Mouse (Mus musculus) skeletal muscle tissue, adult 2 months (tissue): ENCODE data around the gene Tmtc3.
A peak's percentile ranks its signal among the peaks of the same experiment; 100 is the strongest.
"Not testable (repeated sequence)": the region's sequence is repeated elsewhere in the genome, so short reads cannot be mapped to it uniquely, and the experiment has no call there.

Experiments
- DNase-seq: peaks from one replicate; pipeline ENCODE4 v3.0.0-alpha.2; 2012; ENCODE audit warnings: low read depth, low spot score

Tmtc3 gene

DNA sequence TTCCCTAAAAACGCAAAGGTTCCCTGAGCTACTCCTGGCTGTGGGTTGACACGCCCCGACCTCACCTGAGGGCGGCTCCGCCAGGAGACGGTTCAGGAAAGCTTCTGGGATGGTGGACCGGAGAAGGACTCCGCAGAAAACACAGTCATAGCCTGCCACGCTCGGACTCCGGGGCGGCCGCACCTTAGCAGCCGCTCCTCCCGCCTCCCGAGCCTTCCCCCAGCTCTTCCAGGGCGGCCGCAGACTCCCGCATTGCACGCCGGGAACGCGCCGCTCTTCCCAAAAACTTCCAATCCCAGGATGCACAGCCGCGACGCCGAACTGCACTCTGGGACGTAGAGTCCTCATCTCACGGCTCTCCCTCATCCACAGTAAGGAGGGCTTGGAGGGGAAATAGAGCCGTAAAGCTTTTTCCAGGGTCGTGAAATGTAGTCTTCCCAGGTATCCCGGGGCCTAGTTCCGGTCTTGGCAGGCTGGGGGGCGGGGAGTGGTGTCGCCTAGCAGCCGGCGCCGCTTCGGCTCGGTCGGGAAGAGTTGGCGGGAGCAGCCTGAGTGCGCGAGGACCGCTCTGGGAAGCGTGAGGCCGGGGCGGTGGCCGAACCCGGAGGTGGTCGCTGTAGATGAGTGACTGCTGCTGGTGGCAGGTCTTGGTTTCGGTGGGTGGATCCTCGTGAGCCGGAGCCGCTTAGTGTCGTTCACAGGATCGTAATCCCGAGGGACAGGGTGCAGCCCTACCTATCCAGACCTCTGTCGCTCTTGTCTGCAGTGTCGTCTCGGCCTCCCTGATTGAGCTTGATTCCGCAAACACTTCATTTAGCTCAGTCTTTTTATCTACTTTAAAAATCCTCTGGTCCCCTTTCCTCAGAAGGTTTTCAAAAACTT lies at the start of gene Tmtc3, which contains the start of gene Cep290:
TSS of gene Tmtc3 (minus strand) at position 254 of the 882 bp plus-strand sequence.
TSS of gene Cep290 (plus strand) at position 462 of the 882 bp plus-strand sequence.
- DNase-seq = peak; percentile 95

DNA sequence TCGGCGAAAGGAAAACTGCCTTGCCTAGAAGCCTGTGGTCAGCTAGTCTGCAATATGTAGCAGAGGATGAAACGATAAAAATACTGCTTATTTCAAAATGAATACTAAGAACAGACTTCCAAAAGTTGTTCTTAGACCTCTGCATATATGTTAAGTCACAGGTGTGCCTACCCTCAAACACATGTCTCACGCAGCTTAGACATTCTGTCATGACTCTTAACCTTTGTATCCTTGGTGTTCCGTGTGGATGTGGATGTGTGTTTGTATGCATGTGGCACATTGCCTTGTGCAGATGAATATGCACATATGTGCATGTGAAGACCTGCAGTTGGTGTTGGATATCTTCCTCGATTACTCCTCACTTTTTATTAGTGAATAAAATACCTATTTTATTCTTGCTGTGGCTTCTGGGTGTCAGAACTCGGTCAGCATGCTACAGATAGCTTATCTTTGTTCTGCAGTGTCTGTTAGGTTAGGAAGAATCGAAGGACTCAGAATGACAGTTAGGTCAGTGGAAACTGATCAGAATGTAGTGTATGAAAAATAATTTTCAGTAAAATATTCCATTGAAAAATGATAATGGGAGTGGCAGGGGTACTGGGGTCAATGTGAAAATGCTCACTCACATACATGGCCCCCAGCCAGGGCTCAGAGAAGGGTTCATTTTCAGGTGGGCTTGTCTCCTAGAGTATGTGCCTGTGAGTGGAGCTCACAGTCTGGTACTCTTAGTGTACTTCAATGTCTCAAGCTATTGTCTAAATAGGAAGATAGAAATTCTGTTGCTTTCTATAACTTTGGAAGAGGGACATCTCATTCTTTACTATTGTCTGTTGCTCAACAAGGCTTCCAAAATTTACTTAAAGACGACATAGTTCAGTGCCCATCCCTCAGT lies 37.6 kb upstream of the Tmtc3 start:
- no peak for DNase-seq

DNA sequence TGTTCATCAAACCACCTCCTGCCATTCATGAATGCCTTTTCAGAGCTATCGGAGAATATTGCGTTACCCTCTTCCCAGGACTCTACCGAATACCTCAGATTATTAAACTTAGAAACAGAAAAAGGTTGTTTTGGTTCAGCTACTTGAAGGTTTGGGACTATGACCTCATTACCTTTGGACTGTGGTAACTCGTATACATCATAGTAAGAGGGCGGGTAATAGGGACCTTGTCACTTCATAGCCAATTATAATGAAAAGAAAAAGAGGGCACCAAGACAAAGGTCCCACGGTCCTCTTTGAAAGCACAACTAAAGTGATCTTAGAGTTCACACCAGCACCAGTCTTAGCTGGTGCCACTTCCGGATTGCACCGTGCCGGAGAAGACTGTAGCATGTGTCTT lies 35.2 kb upstream of the Tmtc3 start:
- DNase-seq = no peak

DNA sequence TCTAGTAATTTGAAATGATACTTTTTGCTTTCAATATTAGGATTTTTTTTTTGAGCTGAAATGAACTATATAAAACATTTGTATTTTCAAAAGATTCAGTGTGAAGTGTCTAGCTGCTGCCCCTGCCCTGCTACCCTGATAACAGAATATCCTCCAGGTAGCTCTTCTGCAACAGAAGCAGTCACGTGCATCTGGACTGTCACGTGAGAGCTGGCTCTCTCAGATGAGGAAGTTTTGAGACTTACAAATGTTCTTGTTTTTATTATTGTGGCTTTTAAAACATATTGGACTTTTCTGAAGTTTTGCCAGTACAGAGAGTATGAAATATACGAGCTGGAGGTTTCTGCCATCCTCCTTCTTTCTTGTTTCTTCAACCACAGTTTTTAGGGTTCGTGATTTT lies 34.5 kb upstream of the Tmtc3 start:
- no peak for DNase-seq

DNA sequence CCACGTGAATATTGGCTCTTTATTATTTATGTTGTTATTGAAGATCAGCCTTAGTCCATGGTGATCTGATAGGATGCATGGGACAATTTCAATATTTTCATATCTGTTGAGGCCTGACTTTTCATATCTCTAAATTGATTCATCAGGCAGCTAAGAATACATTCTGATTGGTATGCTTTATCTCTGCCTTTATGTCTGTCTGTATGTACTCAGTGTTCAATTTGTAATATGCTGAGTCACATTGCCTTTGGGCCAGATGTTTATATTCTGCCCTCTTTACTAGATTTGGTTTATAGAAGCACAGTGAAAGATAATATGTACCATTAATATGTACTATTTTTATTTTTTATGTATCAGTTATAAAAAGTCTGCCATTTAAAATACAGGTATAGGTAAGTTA lies 21.0 kb upstream of the Tmtc3 start:
- DNase-seq = no peak

DNA sequence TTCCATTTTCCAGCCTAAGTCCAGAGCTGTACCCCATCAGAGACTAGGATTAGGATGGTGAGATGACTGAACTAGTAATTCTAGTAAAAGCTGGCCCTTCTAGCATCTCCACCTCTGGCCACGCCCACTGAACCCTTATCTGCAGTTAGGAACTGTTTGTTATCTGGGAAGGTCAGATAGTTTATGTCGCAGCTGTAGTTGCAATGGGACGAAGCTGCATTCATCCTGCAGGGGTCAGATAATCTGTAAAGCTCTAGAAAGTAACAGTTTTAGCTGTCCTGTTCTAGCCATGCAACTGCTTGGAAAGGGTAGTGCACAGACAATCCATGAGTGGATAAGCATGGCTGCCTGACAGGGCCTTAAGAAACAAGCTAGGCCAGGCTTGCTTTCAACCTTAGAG lies 11.2 kb upstream of the Tmtc3 start:
- DNase-seq = no peak

DNA sequence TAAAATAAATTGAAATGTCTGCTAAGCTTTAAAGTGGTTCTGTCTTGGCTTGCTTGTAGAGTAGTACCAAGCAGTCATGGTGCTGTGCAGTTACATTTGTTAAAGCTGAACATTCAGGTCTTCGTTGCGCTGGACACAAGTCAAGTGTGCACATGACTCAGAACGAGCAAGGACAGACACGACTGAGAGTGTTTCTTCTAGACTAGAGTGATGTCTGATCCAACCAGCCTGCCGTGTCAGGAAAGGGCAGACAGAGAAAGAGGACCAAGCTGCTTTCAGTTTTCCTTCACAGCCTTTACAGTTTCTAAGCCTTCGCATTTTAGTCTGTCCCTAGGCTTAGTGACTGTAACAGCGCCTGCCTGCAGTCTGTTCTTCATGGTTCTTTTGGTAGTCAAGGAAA lies 4.8 kb upstream of the Tmtc3 start:
- DNase-seq = no peak

DNA sequence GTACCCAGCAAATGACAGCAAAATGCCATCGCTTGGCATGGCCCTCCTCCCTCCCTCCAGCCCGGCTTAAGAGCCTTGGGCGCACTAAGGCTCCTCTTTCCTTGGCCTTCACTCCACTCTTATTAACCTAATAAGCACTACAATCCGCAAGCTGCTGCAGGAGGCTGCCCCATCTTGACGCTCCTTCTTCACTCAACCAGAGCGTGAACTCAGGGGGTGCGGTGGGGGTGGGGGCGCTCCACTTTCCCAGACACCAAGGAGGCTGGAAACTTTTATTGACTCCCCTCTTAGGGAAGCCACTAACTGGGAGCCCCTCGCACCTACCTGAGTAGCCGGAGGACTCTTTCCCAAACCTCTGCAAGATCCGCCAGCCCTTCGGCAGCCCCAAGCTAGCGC lies 451 bp downstream of the Tmtc3 start:
- no peak for DNase-seq

DNA sequence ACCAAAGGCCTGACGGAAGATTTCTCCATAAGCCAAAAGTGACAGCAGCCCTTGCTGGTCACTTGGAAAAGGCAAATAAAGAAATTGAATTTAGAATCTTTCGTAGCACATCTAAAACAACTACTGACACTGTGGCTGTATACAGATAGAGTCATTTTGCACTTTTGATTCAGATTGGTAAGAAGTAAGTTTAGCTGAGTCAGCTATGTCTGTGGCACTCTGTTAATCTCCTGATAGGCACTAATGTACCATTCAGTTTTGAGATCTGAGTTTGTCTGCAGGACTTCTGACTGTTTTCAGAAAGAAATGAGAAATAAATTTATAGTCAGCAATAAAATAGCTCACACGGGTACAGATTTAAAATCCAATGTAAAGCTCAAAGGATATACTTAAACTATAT lies 7.6 kb downstream of the Tmtc3 start:
- DNase-seq = no peak

DNA sequence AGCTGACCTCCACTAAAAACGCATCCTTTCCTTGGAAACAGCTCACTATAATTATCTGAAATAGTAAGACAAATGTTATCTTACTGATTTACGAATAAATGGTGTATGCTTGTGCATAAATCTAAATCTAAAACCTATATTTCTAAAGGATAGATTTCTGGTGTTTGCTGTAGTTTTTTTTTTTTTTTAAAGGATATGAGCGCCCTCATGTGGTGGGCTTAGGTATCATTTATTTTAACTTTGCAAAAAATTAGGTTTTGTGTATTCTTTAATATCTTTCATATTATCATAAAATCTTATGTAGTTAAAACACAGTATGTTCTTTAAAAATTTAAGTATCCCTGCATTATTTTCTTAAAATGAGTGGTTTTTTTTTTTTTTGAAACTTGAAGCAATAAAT lies 12.1 kb downstream of the Tmtc3 start:
- DNase-seq = no peak

DNA sequence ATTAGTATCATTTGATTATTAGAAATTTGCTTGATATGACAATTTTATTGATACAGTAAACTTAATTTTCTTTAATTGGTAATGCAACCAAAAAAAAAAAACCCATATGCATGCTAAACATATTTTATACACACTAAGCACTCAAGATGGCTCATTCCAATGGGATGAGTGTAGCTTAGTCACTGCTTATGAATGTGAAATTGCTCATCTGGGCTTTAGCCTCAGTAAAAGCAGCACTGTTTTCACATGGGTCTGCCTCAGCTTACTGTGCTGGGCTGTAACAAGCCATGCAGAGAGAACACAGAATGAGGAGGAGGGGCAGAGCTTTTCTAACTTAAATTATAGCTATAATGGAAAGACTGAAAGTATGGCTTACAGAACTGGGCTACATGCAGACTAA lies 26.6 kb downstream of the Tmtc3 start:
- no peak for DNase-seq

DNA sequence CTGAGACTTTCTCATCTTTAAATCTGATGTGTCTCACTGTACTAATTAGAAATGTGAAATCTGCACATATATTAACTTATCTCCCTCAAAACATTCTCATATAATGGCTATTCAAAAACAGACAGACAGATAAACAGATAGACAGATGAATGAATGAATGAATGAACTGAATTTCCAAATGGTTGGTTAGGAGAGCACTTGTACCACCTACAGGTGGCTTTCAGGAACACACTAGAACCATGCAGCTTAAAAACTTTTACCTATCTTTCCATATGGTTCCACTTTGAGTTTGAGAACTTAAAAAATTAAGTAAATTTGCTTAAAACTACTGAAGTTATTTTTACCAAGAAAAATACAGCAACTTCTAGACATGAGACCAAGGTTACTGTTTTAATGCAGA lies 37.8 kb downstream of the Tmtc3 start:
- no peak for DNase-seq

DNA sequence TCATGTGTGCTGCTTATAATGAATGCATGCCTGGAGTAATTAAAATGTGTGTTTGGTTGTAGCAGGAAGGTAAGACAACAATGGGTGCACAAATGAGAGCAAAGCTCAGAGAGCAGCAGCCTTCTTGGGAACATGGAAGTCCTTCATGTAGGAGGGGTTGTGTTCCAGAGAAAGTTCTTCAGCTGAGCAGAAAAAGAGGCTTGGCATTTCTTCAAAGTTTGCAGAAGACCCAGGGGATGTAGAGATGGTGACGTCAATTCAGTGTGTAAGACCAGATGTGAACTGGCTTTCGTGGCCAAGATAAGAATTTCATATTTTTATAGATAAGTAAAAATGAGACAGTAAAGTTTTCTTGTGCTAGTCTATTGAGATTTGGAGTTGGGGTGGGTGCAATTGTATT lies 59.6 kb downstream of the Tmtc3 start:
- DNase-seq = peak; percentile 47

DNA sequence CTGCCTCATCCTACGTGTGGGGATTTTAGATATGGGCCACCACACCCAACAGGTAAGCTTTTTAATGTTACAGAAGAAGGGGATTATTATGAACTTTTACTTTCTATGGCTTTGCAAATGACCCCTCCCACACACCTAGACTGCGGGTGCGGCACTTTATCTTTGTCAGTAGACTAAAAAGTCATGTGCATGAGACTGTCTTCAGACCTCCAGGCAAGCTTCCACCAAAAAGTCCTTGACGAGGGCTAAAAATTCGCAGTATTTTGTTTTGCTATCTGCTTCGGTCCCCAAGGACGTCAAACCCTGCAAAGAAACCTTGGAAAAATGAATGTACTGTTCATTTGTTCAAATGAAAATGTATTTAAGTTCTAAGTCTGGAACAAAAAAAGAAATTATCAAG lies 71.6 kb downstream of the Tmtc3 start:
- no peak for DNase-seq

DNA sequence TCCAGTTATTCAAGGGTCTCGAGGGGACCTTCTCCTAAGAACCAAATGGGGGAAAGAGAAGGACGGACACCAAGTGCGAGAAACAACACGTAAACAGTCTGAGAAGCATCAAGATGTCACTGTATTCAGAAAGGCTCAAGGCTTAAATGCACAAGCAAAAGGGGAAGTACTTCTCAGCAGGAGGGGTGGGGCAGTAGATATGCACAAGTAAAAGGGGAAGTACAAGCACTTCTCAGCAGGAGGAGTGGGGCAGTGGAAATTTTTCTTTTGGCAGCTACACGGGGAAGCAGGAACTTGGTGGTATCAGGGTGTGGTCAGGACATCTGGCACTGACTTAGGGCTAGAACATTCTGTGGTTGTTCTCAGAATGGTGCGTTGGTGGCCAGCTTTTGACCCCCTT lies 84.8 kb downstream of the Tmtc3 start:
- not testable (repeated sequence) for DNase-seq
